Mouse (Mus musculus) CD4-positive helper T cell, adult 2 months (primary cell): Measurements from ENCODE around the gene Gm37240.

Source experiments
- DNase-seq: peaks from one replicate; pipeline ENCODE4 v3.0.0-alpha.2; 2012; ENCODE audit warnings: low read depth, missing footprints, low spot score

Gene Gm37240

GRCm38 (mm10) chr3:85493796-85494195 is 393.5 kb downstream of the Gm37240 start:
- DNase-seq = no peak

GRCm38 (mm10) chr3:85490204-85490603 is 397.1 kb downstream of the Gm37240 start:
- DNase-seq = no peak

GRCm38 (mm10) chr3:85487379-85487778 is 399.9 kb downstream of the Gm37240 start:
- no peak for DNase-seq

GRCm38 (mm10) chr3:85485536-85486190 is 401.7 kb downstream of the Gm37240 start:
- no peak for DNase-seq

- DNase-seq = no peak
Observed at GRCm38 (mm10) chr3:85482636-85483035, 404.7 kb downstream of the Gm37240 start.

GRCm38 (mm10) chr3:85480638-85481037 is 406.7 kb downstream of the Gm37240 start:
- no peak for DNase-seq

- DNase-seq = no peak
Observed at GRCm38 (mm10) chr3:85478731-85479130, 408.6 kb downstream of the Gm37240 start.

- DNase-seq = no peak
Observed at GRCm38 (mm10) chr3:85469711-85470110, 417.6 kb downstream of the Gm37240 start.

- DNase-seq = no peak
Observed at GRCm38 (mm10) chr3:85468995-85469394, 418.3 kb downstream of the Gm37240 start.

GRCm38 (mm10) chr3:85465283-85466025 is 421.9 kb downstream of the Gm37240 start:
- DNase-seq = no peak

- no peak for DNase-seq
Observed at GRCm38 (mm10) chr3:85460021-85460420, 427.3 kb downstream of the Gm37240 start.

GRCm38 (mm10) chr3:85456983-85457382 is 430.3 kb downstream of the Gm37240 start:
- no peak for DNase-seq

GRCm38 (mm10) chr3:85455453-85455852 is 431.9 kb downstream of the Gm37240 start:
- no peak for DNase-seq

- DNase-seq = no peak
Observed at GRCm38 (mm10) chr3:85454001-85454400, 433.3 kb downstream of the Gm37240 start.

GRCm38 (mm10) chr3:85449461-85449860 is 437.9 kb downstream of the Gm37240 start:
- DNase-seq = no peak

- no peak for DNase-seq
Observed at GRCm38 (mm10) chr3:85442781-85443180, 444.5 kb downstream of the Gm37240 start.

GRCm38 (mm10) chr3:85442261-85442660 is 445.1 kb downstream of the Gm37240 start:
- no peak for DNase-seq

GRCm38 (mm10) chr3:85435406-85435805 is 451.9 kb downstream of the Gm37240 start:
- DNase-seq = no peak

- no peak for DNase-seq
Observed at GRCm38 (mm10) chr3:85431208-85431607, 456.1 kb downstream of the Gm37240 start.

- DNase-seq = no peak
Observed at GRCm38 (mm10) chr3:85423376-85423997, 463.8 kb downstream of the Gm37240 start.

GRCm38 (mm10) chr3:85421403-85421802 is 465.9 kb downstream of the Gm37240 start:
- DNase-seq = no peak

- DNase-seq = no peak
Observed at GRCm38 (mm10) chr3:85417663-85418062, 469.7 kb downstream of the Gm37240 start.

GRCm38 (mm10) chr3:85398841-85399240 is 488.5 kb downstream of the Gm37240 start:
- no peak for DNase-seq
